Mouse (Mus musculus) adrenal gland, postnatal 4 days (tissue): ENCODE data around the gene Nans. TPM values are rescaled to one million over a fixed set of nuclear protein-coding genes. Genes with fewer than 3 reads are reported as not detected.

ENCODE experiments used
- DNase-seq, 2 experiments: peaks; one replicate each; pipeline ENCODE4 v3.0.0; 2021 to 2022; ENCODE audit warnings: low spot score in 2 of 2, mixed read lengths in 2 of 2
- total RNA-seq, 2 experiments: library from RNA; stranded (reverse); gene quantifications; 2 replicates each; pipeline ENCODE4 v1.2.3; 2021

Nans gene
- total RNA-seq, 2 experiments from 2014 or later, result 51.0 to 51.3 TPM

DNA sequence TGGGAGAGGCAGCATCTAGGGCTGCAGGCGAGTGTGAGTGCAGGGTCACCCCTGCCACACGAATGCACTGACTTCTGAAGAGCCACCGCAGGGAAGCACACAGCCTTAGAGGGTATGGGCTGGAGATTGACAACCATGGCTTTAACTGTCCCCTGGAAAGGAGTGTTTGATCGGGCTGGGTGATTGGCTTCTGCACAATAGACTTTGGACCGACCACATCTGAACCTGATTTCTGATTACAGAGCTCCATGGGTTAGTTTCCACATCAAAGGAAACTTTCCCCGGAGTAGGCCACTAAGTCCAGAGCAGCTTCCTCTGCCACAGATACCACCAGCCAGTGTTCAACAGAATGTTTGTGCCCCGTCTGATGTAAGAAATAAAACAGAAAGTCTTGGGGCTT is 40.7 kb downstream of the Nans start:
- DNase-seq, result no peak

DNA sequence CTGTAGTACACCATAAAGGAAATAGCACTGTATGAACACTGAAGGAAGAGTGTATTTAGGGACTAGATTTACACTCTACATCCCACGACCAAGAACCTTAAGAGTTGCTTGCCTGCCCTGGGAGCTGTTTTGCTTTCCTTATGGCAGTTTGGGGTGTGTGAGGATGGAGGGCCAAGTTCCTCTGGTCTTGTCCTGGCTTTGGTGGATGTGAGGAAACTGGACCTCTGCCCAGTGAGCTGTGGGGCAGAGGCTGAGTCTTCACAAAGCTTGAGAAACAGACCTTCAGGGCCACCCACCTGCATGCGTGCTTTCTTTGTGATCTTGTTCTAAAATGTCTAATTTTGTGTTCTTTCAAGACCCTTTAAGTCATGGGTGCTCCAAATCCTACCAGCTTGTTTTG is 43.5 kb downstream of the Nans start:
- DNase-seq, result no peak

DNA sequence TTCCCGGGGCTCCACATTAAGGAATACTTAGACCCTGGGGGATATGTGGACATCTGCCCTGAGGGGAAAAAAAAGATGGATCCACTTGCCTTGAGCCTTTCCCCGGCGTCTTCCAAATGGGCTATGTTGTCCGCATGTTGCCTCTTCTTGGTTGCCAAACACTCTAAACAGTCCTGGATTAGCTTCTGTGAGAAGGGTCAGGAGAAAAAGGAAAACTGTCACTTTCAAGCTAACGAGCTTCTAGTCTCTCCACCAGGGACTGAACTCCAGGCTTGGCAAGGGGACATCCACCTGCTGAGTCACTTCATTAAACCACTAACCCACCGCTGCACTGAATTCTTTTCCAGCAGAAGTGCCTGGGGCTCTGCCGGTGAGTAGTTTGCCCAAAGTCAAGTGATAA is 43.9 kb downstream of the Nans start:
- no peak for DNase-seq

DNA sequence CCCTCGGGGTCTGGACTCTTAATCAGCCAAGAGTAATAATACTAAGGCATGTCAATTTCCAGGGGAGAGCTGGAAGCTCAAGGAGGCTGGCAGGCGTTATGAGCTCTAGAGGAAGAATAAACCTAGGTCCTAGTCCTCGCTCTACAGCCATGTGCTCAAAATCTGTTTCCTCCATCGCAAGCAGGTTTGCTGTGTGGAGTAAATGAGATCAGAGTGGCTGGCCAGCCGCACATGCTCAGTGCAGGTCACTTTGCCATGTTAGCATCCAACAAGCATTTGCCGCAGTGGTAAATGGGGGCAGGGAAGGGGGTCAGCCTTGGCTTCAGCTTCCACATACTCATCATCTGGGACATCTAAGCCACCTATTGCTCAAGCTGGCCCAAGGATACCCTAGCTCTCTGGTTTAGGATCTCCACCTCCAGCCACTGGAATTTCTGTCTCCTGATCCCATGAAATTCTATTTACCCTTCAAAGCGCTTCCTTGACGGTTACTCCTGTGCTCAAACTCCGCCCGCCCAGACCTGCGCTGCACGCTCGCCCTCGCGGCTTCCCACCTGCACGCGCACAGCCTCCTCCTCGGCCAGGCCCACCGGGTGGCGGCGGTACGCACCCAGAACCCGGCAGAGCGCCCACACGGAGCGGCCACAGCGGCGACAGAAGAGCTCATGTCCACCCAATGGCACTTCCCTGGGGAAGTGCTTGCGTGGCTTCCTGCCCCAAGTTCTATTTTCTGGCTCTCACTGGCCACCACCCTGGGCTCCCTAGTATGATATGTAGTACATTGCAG is 45.1 kb downstream of the Nans start:
- no peak for DNase-seq

DNA sequence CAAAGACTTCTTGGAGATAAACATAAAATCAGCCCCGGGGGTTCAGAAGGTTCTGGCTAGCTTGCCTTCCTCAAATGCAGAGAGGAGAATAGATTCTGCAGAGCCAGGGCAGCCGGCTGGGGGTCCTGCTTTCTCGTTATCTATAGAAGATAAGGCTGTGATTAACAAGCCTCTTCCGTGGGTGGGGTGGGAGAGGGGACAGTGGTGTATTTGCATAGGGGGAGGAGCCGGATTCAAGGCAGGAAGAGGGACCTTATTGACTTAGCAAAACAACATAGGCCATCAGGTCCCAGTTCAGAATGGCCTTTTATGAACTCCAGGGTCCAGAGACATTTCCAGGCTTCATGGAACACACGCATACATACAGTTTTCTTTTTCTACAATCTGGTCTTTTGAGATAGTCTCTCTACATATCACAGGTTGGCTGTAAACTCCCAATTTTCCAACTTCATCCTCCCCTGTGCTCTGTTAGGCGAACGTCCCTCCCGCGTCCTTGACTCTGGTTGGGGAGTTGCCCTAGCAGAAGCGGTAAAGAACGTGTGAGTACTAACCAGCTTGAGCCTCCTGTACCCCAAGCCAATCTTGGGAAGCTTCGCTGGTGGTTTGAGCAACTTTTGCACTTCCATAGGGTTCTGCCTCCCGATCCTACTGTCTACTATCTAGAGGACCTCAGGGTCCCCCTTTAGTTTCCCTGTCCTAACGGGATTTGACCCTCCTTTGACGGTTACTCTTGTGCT is 46.2 kb downstream of the Nans start:
- no peak for DNase-seq

DNA sequence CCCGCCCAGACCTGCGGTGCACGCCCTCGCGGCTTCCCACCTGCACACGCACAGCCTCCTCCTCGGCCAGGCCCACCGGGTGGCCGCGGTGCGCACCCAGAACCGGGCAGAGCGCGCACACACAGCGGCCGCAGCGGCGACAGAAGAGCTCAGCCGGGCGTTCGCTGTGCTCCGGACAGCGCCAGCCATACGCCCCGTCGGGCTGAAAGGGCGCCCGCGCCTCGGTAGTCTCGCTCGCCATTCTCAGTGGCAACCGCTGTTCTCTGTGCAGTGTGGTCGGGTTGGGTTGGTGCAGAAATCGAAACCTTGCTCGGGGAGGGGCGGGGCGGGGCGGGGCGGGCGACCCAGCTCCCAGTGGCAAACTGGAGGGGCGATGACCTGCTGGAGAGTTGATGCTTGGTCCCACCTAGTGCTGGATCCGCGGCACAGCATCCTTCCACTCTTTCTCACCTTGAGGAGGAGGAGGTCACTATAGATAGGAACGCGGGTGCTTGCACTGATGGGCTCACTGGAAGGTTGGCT is 46.9 kb downstream of the Nans start, which contains the start of gene Trim14:
Trim14 (minus strand) TSS at position 302 of the 522 bp plus-strand sequence.
- no peak for DNase-seq

DNA sequence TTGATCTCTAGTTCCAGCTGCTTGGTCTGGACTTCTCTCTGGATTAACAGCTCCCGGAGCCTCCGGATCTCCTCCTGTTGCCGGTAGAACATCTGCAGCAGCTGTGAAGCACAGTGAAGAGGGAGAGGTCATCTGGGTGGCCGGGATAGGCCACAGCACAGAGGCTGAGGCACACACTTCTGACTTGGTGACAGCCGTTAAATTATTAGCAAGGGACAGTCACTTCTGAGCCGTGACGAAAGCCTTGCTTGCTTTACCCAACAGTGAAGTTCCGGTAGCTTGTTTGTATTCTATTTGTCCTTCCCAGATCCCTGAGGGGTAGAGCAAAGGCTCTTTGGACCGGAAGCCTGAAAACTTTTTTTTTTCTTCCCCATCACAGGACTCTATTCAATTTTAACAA is 50.1 kb downstream of the Nans start:
- DNase-seq, result no peak

DNA sequence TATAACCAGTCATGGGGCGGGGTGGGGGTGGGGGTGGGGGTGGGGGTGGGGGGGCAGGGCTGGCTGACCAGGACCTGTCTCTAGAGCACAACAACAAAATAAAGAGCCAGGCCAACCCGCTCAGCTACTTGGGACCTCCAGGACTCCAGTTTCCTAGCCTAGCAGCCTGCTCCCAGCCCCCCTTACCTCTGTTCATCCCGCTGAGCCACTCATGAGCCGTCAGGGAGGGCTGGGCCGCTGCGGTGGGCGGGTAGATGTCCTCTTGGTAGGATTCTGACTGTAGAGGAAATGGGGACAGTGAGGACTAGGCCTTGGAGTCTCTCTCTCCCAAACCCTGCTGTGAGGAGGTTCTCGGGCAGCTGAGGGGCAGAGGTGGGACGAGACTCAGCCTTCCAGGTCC is 52.7 kb downstream of the Nans start:
- DNase-seq, result no peak

DNA sequence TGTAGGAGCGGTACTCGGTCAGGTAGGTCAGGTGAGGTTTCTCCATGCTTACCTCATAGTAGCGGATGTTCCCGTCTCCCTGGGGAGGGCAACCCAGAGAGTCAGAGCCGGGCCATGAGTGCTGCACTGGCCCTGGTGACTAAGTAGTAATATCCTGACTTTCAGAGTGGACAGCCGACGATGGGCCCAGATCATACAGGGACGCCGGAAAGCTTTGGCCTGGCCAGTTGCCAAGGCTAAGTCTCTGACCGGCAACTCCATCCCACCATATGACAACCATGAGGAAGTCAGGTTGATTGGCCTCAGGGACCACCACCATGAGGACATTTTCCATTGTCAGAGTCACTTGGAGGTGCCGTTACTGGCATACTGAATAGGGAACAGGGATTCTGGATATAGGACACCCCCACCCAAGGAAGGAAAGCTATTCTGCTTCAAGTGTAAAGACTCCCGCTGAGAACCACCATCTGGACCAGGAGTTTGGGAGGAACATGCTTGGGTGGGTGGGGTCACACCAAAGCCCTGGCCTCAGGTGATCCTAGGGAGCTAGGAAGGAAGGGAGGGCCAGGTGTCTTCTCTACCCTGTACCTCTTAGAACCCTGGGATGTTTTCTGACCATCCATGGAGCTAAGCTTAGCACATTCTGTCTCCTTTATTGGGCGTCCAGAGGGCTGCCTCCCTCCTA is 54.5 kb downstream of the Nans start:
- DNase-seq, result no peak

DNA sequence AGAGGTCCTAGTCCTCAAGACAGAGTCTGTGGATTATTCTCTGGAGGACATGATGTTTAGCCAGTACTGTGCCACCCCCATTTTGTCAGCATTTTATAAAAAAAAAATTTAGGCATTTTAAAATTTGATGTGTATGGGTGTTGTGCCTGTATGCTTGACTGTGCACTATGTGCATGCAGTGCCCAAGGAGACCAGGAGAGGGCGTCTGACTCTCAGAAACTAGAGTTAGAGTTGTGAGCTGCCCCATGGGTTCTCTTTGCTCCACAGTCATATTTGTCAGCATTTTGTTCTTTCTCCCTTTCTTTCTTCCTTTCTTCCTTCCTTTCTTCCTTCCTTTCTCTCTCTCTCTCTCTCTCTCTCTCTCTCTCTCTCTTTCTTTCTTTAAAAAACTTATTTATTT is 55.3 kb downstream of the Nans start:
- no peak for DNase-seq

DNA sequence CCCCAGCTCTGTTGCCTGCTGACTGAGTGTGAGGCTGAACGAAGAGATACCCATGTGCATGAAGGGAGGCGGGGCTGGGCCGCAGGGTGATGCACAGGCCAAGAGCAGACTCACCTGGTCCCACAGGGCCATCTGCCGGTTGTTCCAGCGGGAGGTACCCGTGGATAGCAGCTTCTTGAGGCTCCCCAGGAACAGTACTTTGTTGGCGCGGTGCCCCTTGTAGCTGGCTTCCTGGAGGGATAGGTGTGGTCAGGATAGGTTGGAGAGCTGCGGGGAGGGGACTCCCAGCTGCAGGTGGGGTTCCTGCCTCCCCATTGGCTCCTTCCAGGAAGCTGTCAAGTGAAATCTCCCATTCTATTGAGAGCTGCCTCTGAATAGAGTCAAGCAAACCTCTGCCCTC is 56.5 kb downstream of the Nans start:
- no peak for DNase-seq

DNA sequence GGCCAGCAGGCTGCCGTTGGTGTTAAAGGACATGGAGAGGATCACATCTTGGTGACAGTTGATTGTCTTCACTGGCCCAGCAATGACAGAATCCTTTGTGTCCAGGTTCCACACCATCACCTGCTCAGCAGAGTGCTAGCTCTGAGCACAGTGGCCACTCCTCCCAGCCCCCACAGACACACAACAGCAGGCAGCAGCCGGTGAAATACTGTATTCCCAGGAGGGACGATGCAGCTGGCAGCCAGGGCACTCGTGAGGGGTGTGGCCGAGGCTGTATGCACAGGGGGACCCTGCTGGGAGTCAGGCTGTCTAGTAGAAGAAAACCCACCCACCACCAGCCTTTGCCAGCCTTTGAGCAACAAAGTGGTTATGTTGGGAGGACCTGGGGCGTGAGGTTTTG is 57.7 kb downstream of the Nans start:
- no peak for DNase-seq

DNA sequence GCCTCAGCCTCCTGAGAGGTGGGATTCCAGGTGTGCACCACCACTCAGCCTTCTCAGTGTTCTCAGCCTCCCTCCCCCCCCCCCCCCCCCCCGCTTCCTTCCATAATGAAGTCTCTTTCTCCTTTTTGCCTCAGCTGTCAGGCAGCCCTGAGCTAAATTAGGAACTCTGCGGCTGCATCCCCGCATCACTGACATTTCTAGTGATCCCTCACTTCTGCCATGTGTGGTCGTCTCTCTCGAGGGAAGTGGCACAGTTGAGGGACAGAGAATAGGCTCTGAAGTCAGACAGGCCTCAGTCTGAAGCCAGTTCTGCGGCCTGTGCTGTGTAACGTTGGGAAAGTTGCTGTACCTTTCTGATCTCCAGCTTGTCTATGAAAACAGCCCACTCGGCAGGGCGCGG is 60.9 kb downstream of the Nans start:
- DNase-seq, result no peak

DNA sequence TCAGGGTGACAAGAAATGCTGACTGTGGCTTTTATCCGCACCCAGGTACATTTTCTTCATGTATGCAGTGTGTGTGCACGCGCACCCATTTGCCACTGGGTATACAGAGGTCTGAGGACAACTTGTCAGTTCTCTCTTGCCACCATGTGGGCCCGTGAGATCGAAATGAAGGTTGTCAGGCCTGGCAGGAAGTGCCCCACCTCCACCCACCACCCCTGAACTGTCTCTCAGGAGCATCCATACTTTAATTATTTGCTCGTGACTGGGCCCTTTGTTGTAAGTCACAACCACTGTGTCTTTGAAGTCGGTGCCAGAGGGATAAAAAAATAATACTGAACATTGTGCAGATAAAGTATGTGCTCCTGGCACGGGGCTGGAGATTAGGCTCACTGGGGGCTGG is 61.4 kb downstream of the Nans start:
- no peak for DNase-seq

Other genes starting within 250 kb of the Nans start
- not detected for gene Foxe1, start 145.6 kb upstream of the Nans start, total RNA-seq
- 1 to 10 TPM; 7.4 to 7.8 TPM for gene Trmo, start 99.8 kb upstream of the Nans start, total RNA-seq
- 10 to 100 TPM in 1 of 2 experiments, 1 to 10 TPM in 1; 7.3 to 17.9 TPM for gene Hemgn, start 75.7 kb upstream of the Nans start, total RNA-seq
- 100 to 1,000 TPM; 185 to 204 TPM for gene Anp32b, start 38.3 kb upstream of the Nans start, total RNA-seq
- gene Trim14, start 46.9 kb downstream of the Nans start, total RNA-seq, result 1 to 10 TPM; 7.2 to 7.5 TPM
- 1 to 10 TPM; 5.1 to 7.0 TPM for gene Coro2a, start 113.0 kb downstream of the Nans start, total RNA-seq
- gene Tbc1d2, start 161.0 kb downstream of the Nans start, total RNA-seq, result 1 to 10 TPM; 2.8 to 3.9 TPM